Mouse (Mus musculus) yolk sac, embryonic 10.5 days (tissue): ENCODE results near the gene Ehd4.

ENCODE experiments used
- DNase-seq: peaks from one replicate; pipeline ENCODE4 v3.0.0-alpha.2; 2017; ENCODE audit warnings: low spot score

Gene Ehd4

GRCm38 (mm10) chr2:120154361-120154894, at the start of gene Ehd4:
Gene Ehd4 (minus strand): TSS chr2:120154606.
- DNase-seq = peak; percentile 96

- no peak for DNase-seq
These were observed 49.3 kb upstream of the Ehd4 start for GRCm38 (mm10) chr2:120203742-120204141.

GRCm38 (mm10) chr2:120200077-120200476, 45.7 kb upstream of the Ehd4 start:
- no peak for DNase-seq

- no peak for DNase-seq
These were observed 33.8 kb upstream of the Ehd4 start for GRCm38 (mm10) chr2:120188174-120188573.

- DNase-seq = no peak
These were observed 33.2 kb upstream of the Ehd4 start for GRCm38 (mm10) chr2:120187583-120187982.

GRCm38 (mm10) chr2:120185527-120186276, 31.3 kb upstream of the Ehd4 start:
- no peak for DNase-seq

GRCm38 (mm10) chr2:120178936-120179335, 24.5 kb upstream of the Ehd4 start:
- DNase-seq = no peak

GRCm38 (mm10) chr2:120173718-120174117, 19.3 kb upstream of the Ehd4 start:
- DNase-seq = peak; percentile 22

GRCm38 (mm10) chr2:120171362-120171761, 17.0 kb upstream of the Ehd4 start:
- DNase-seq = no peak

GRCm38 (mm10) chr2:120170726-120171125, 16.3 kb upstream of the Ehd4 start:
- DNase-seq = no peak

GRCm38 (mm10) chr2:120169382-120169781, 15.0 kb upstream of the Ehd4 start:
- no peak for DNase-seq

GRCm38 (mm10) chr2:120167763-120168162, 13.4 kb upstream of the Ehd4 start:
- no peak for DNase-seq

- DNase-seq = no peak
These were observed 11.1 kb upstream of the Ehd4 start for GRCm38 (mm10) chr2:120165474-120165873.

GRCm38 (mm10) chr2:120159434-120159833, 5.0 kb upstream of the Ehd4 start:
- DNase-seq = no peak

- DNase-seq = no peak
These were observed 4.4 kb upstream of the Ehd4 start for GRCm38 (mm10) chr2:120158846-120159245.

GRCm38 (mm10) chr2:120158016-120158415, 3.6 kb upstream of the Ehd4 start:
- DNase-seq = no peak

- no peak for DNase-seq
These were observed 3.2 kb upstream of the Ehd4 start for GRCm38 (mm10) chr2:120157606-120158005.

GRCm38 (mm10) chr2:120153586-120154360, 633 bp downstream of the Ehd4 start:
- DNase-seq = peak; percentile 12

GRCm38 (mm10) chr2:120150571-120150970, 3.8 kb downstream of the Ehd4 start:
- DNase-seq = no peak

GRCm38 (mm10) chr2:120149634-120150033, 4.8 kb downstream of the Ehd4 start:
- no peak for DNase-seq

- DNase-seq = no peak
These were observed 6.4 kb downstream of the Ehd4 start for GRCm38 (mm10) chr2:120147999-120148398.

GRCm38 (mm10) chr2:120147364-120147763, 7.0 kb downstream of the Ehd4 start:
- DNase-seq = no peak

GRCm38 (mm10) chr2:120146543-120146942, 7.9 kb downstream of the Ehd4 start:
- DNase-seq = no peak
